Mouse (Mus musculus) granulocyte monocyte progenitor cell, adult 5-6 weeks (primary cell): ENCODE results near the gene Olfr486. TPM values are rescaled to one million over a fixed set of nuclear protein-coding genes. Genes with fewer than 3 reads are reported as not detected.
"Not testable (repeated sequence)": the region's sequence is repeated elsewhere in the genome, so short reads cannot be mapped to it uniquely, and the experiment has no call there.

ENCODE experiments used
- ATAC-seq: replicated peaks from 2 replicates; pipeline ENCODE4 v1.8.0; 2016; ENCODE audit warnings: mild to moderate bottlenecking, moderate TSS enrichment, inconsistent platforms; ENCODE audit not compliant: poor library complexity, severe bottlenecking
- total RNA-seq, 2 experiments: library from RNA; stranded (forward) in 1 of 2; stranded (reverse) in 1 of 2; fragments of 200-712, 200-1000 nt in 1 of 2; fragments of >200 nt in 1 of 2; fragmentation: Nextera tagmentation in 1 of 2; gene quantifications; 2 replicates each; pipeline ENCODE4 v1.2.3; 2014 to 2017

Olfr486 gene
- total RNA-seq (2014; fragmentation: Nextera tagmentation) = not detected in 2 replicates
- not detected in 2 replicates for total RNA-seq (2017)

- not testable (repeated sequence) for ATAC-seq
These were observed at the start of gene Olfr486 for GRCm38 (mm10) chr7:108172642-108173041. TSS of gene Olfr486 (minus strand) at chr7:108172742.

GRCm38 (mm10) chr7:108214536-108214935, 42.0 kb upstream of the Olfr486 start, which contains the start of gene Olfr487:
TSS of gene Olfr487 (minus strand) at chr7:108214636.
- not testable (repeated sequence) for ATAC-seq

- no peak for ATAC-seq
These were observed 24.4 kb upstream of the Olfr486 start for GRCm38 (mm10) chr7:108196938-108197337.

GRCm38 (mm10) chr7:108196337-108196736, 23.8 kb upstream of the Olfr486 start:
- not testable (repeated sequence) for ATAC-seq

GRCm38 (mm10) chr7:108192714-108193113, 20.2 kb upstream of the Olfr486 start:
- not testable (repeated sequence) for ATAC-seq

GRCm38 (mm10) chr7:108191196-108191595, 18.7 kb upstream of the Olfr486 start:
- ATAC-seq = not testable (repeated sequence)

- not testable (repeated sequence) for ATAC-seq
These were observed 12.7 kb upstream of the Olfr486 start for GRCm38 (mm10) chr7:108185237-108185636.

GRCm38 (mm10) chr7:108184401-108184800, 11.9 kb upstream of the Olfr486 start:
- ATAC-seq = not testable (repeated sequence)

GRCm38 (mm10) chr7:108159771-108160170, 12.8 kb downstream of the Olfr486 start, which contains the start of gene Olfr485:
TSS of gene Olfr485 (minus strand) at chr7:108159871.
- no peak for ATAC-seq

- ATAC-seq = no peak
These were observed 45.2 kb downstream of the Olfr486 start, which contains the start of gene Olfr484 for GRCm38 (mm10) chr7:108127349-108127748. TSS of gene Olfr484 (minus strand) at chr7:108127449.

Other genes starting within 250 kb of the Olfr486 start
- not detected in 2 replicates for gene Olfr473, start 242.3 kb downstream of the Olfr486 start, total RNA-seq (2014; fragmentation: Nextera tagmentation)
- gene Olfr473, start 242.3 kb downstream of the Olfr486 start, total RNA-seq (2017) = not detected in 2 replicates
- not detected in 2 replicates for gene Olfr474, start 218.1 kb downstream of the Olfr486 start, total RNA-seq (2014; fragmentation: Nextera tagmentation)
- not detected in 2 replicates for gene Olfr474, start 218.1 kb downstream of the Olfr486 start, total RNA-seq (2017)
- gene Olfr476, start 207.9 kb downstream of the Olfr486 start, total RNA-seq (2014; fragmentation: Nextera tagmentation) = not detected in 2 replicates
- not detected in 2 replicates for gene Olfr476, start 207.9 kb downstream of the Olfr486 start, total RNA-seq (2017)
- gene Olfr477, start 186.0 kb downstream of the Olfr486 start, total RNA-seq (2014; fragmentation: Nextera tagmentation) = not detected in 2 replicates
- not detected in 2 replicates for gene Olfr477, start 186.0 kb downstream of the Olfr486 start, total RNA-seq (2017)
- gene Olfr478, start 138.8 kb downstream of the Olfr486 start, total RNA-seq (2014; fragmentation: Nextera tagmentation) = not detected in 2 replicates
- not detected in 2 replicates for gene Olfr478, start 138.8 kb downstream of the Olfr486 start, total RNA-seq (2017)
- not detected in 2 replicates for gene Olfr479, start 122.0 kb downstream of the Olfr486 start, total RNA-seq (2014; fragmentation: Nextera tagmentation)
- gene Olfr479, start 122.0 kb downstream of the Olfr486 start, total RNA-seq (2017) = not detected in 2 replicates
- gene Olfr480, start 105.4 kb downstream of the Olfr486 start, total RNA-seq (2014; fragmentation: Nextera tagmentation) = not detected in 2 replicates
- gene Olfr480, start 105.4 kb downstream of the Olfr486 start, total RNA-seq (2017) = not detected in 2 replicates
- not detected in 2 replicates for gene Olfr481, start 92.9 kb downstream of the Olfr486 start, total RNA-seq (2014; fragmentation: Nextera tagmentation)
- not detected in 2 replicates for gene Olfr481, start 92.9 kb downstream of the Olfr486 start, total RNA-seq (2017)
- gene Olfr482, start 75.2 kb downstream of the Olfr486 start, total RNA-seq (2014; fragmentation: Nextera tagmentation) = not detected in 2 replicates
- gene Olfr482, start 75.2 kb downstream of the Olfr486 start, total RNA-seq (2017) = 0.10 TPM in 1 of 2 replicates, not detected in the other
- gene Olfr483, start 71.9 kb downstream of the Olfr486 start, total RNA-seq (2014; fragmentation: Nextera tagmentation) = not detected in 2 replicates
- gene Olfr483, start 71.9 kb downstream of the Olfr486 start, total RNA-seq (2017) = not detected in 2 replicates
- gene Olfr484, start 45.3 kb downstream of the Olfr486 start, total RNA-seq (2014; fragmentation: Nextera tagmentation) = not detected in 2 replicates
- gene Olfr484, start 45.3 kb downstream of the Olfr486 start, total RNA-seq (2017) = not detected in 2 replicates
- gene Olfr485, start 12.9 kb downstream of the Olfr486 start, total RNA-seq (2014; fragmentation: Nextera tagmentation) = not detected in 2 replicates
- not detected in 2 replicates for gene Olfr485, start 12.9 kb downstream of the Olfr486 start, total RNA-seq (2017)
- gene Olfr487, start 41.9 kb upstream of the Olfr486 start, total RNA-seq (2014; fragmentation: Nextera tagmentation) = not detected in 2 replicates
- gene Olfr487, start 41.9 kb upstream of the Olfr486 start, total RNA-seq (2017) = not detected in 2 replicates
- gene Olfr488, start 85.6 kb upstream of the Olfr486 start, total RNA-seq (2014; fragmentation: Nextera tagmentation) = not detected in 2 replicates
- not detected in 2 replicates for gene Olfr488, start 85.6 kb upstream of the Olfr486 start, total RNA-seq (2017)
- not detected in 2 replicates for gene Olfr490, start 116.2 kb upstream of the Olfr486 start, total RNA-seq (2014; fragmentation: Nextera tagmentation)
- not detected in 2 replicates for gene Olfr490, start 116.2 kb upstream of the Olfr486 start, total RNA-seq (2017)
- gene Olfr491, start 140.7 kb upstream of the Olfr486 start, total RNA-seq (2014; fragmentation: Nextera tagmentation) = not detected in 2 replicates
- gene Olfr491, start 140.7 kb upstream of the Olfr486 start, total RNA-seq (2017) = not detected in 2 replicates
- not detected in 2 replicates for gene Olfr492, start 150.9 kb upstream of the Olfr486 start, total RNA-seq (2014; fragmentation: Nextera tagmentation)
- gene Olfr492, start 150.9 kb upstream of the Olfr486 start, total RNA-seq (2017) = not detected in 2 replicates
- gene Olfr493, start 174.2 kb upstream of the Olfr486 start, total RNA-seq (2014; fragmentation: Nextera tagmentation) = not detected in 2 replicates
- gene Olfr493, start 174.2 kb upstream of the Olfr486 start, total RNA-seq (2017) = not detected in 2 replicates
- not detected in 2 replicates for gene Olfr494, start 192.6 kb upstream of the Olfr486 start, total RNA-seq (2014; fragmentation: Nextera tagmentation)
- not detected in 2 replicates for gene Olfr494, start 192.6 kb upstream of the Olfr486 start, total RNA-seq (2017)
- not detected in 2 replicates for gene Olfr495, start 220.4 kb upstream of the Olfr486 start, total RNA-seq (2014; fragmentation: Nextera tagmentation)
- gene Olfr495, start 220.4 kb upstream of the Olfr486 start, total RNA-seq (2017) = not detected in 2 replicates
- not detected in 2 replicates for gene Olfr497, start 247.7 kb upstream of the Olfr486 start, total RNA-seq (2014; fragmentation: Nextera tagmentation)
- gene Olfr497, start 247.7 kb upstream of the Olfr486 start, total RNA-seq (2017) = not detected in 2 replicates